Mouse (Mus musculus) gastrocnemius, postnatal 10 days (tissue): ENCODE results near the gene Sbk3. TPM values are rescaled to one million over a fixed set of nuclear protein-coding genes. Genes with fewer than 3 reads are reported as not detected.

Source experiments
- DNase-seq: peaks from one replicate; pipeline ENCODE4 v3.0.0; 2021; ENCODE audit warnings: mixed read lengths
- total RNA-seq, 2 experiments: library from RNA; stranded (reverse); gene quantifications; 2 replicates each; pipeline ENCODE4 v1.2.3; 2021

Sbk3 gene
- total RNA-seq, 2 experiments from 2014 or later: 0.28 TPM; not detected in 1

DNA sequence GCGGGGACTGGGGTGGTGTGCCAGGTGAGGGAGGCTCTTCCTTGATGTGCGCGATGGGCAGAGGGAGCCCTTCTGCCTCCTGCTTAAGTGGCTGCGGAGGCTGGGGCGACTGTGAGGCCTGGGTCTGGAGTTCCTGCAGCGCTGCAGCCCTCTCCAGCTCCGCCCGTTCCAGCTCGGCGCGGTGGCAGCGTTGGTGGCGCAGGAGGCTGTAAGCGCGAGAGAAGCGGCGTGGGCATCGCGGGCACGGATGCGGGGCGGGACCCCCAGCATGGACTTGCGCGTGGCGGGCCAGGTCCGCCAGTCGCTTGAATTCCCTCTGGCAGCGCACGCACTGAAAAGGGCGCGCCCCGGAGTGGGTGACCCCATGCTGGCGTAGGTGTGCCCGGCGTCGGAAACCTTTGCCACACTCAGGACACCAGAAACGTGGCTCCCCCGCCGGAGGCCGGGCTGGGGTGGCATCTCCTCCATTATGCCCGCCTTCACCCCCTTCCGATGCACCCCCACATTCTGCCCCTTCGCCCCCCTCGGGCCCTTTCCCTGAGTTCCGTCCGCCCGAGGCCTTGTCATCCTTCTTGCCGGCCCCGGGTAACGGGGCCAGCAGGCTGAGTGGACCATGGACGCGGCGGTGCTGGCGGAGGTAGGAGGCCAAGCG is 22.5 kb upstream of the Sbk3 start:
- DNase-seq: no peak

- DNase-seq: no peak
These were observed 17.3 kb upstream of the Sbk3 start for GRCm38 (mm10) chr7:4988250-4988649.

DNA sequence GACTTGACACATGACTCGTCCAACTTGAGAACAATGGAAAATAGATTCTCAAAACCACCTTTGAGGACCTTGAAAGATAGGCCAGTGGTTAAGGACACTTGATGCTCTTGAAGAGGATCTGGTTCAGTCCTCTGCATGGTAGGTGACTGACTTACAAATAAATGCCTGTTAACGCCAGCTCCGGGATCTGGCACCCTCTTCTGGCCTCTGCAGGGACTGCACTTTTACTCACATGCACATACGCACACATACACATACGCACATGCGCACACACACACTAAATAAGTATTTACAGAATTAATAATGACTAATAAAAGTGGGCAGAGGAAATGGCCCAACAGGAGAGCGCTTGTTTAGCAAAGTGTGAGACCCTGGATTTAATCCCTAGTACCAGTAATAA is 5.9 kb upstream of the Sbk3 start:
- DNase-seq: no peak

- no peak for DNase-seq
These were observed 4.5 kb upstream of the Sbk3 start for GRCm38 (mm10) chr7:4975455-4975854.

GRCm38 (mm10) chr7:4972321-4973047 is 1.5 kb upstream of the Sbk3 start:
- peak; percentile 70 for DNase-seq

DNA sequence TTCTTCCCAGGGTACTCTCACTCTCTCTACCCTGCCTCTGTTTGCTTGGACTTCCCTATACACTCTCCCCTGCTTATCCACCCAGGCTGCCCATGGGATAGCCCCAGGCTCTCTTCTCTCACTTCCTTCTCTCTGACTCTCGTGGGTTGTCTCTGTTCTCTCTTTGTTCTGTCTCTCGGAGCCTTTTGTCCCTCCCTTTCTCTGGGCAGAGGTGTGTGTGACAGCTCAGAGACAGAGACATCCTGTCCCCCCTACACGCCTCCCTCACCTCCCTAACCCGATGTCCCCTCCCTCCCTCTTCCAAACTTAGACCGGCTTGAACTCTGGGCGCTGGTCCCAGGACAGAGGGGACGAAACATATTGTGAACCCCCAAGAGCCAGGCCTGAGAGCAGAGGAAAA is 742 bp upstream of the Sbk3 start:
- no peak for DNase-seq

- no peak for DNase-seq
These were observed 6.0 kb downstream of the Sbk3 start for GRCm38 (mm10) chr7:4964988-4965387.

- peak; percentile 89 for DNase-seq
These were observed 6.7 kb downstream of the Sbk3 start, which contains the start of gene Sbk2 for GRCm38 (mm10) chr7:4964272-4964671. Sbk2 (minus strand) TSS chr7:4964406.

DNA sequence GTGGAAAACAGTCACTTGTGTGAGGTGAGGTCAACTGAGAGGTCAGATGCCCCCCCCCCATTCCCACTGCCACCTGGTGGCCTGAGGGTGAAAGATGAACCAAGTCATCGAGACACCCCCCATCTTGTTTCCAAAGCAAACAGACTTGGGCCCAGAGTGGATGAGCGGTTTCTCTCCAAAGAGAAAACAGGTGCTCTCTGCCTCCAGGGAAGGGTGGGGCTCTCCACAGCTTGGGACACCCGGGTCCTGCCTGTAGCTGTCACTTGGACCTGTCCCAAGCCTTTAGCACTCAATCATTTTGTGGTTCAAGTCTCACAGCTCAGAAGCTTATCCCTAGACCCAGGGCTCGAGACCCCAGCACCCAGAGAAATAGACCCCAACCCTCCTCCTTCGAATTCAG is 7.4 kb downstream of the Sbk3 start:
- DNase-seq: no peak

DNA sequence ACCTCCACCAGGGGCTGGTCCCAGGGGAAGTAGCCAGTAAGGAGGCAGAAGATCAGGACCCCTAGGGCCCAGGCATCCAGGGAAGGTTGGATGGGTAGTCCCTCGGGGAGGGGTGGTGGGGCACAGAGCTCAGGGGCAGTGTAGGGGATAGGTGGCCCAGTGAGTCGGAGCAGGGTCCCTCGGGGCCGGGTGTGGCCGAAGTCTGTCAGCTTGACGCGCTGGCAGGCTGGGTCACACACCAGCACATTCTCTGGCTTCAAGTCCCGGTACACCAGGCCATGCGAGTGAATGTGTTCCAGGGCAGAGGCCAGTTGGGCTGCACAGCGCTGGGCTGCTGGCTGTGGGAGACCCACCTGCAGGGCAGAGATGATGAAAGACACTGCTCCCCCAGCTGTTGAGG is 13.6 kb downstream of the Sbk3 start:
- no peak for DNase-seq

- DNase-seq: no peak
These were observed 17.0 kb downstream of the Sbk3 start for GRCm38 (mm10) chr7:4953815-4954445.

DNA sequence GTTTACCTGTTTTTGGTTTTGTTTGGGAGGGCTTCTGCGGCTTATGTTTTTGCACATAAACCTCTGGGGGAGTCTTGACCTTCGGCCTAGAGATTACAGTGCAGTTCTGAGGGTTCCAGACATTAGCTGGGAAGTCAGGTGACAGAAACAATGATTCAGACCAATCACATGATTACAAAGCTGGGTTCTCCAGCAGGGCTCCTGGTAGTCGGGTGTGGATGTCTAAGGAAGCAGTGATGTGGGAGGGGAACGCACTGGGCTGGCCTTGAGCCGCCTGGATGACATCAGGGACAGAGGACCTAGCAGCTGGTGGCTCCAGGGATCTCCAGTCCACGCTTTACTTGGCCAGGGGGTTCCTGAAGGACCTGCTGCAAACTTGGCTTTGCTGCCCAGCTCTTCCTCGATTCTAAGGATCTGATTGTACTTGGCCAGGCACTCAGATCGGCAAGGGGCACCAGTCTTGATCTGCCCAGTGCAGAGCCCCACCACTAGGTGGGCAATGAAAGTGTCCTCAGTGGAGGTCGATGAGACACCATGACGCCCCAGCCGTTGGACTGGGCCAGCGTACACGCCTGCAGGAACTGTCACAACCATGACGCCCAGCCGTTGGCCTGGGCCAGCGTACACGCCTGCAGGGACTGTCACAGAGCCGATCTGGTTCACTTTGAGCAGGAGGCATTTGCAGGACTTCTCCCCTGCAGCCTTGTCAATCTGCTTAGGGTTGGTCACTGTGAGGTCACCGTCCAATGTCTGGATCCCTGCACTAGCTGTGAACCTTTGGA is 20.2 kb downstream of the Sbk3 start:
- no peak for DNase-seq

- DNase-seq: no peak
These were observed 22.6 kb downstream of the Sbk3 start for GRCm38 (mm10) chr7:4948386-4948785.

DNA sequence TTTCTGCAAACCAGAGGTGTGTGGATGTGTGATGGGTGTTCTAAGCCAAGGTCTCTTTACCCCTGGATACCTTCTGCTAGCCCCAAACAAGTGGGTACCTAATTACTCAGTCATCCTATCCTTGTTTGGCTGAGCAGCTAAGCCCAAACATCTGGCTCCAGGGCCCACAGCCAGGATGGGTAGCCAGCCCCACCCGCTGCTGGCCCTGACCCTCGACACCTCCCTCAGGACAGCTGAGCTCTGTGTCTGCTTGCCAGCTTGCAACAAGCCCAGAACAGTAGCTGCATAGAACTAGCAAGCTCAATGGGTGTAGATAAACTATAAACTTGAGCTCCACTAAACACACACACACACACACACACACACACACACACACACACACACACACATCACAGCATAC is 23.1 kb downstream of the Sbk3 start:
- peak; percentile 82 for DNase-seq

DNA sequence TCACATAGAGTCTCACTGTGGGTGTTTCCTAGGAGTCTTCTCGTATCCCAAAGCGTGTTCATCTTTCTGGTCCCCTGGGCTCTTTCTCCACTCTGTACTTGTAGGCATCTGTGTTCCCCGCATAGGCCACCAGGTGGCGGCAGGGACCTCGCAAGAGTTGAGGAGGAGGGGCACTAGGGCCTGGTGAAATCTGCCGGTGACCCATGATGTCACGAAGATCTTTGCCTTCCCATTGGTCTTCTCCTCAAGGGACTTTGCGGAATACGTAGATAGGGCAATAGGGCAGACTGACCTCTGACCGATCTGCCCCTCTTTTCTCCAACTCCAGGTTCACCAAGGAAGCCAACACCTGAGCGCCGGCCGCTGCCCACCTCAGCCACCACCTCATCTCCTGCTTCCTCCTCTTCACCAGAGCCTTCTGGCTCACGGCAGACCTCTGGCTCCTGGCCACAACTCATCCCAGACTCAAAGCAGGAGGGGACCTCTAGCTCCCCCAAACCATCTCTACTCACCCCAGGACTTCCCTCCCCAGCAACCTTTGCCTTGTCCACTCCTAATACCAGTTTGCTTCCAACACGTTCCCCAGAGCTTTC is 27.6 kb downstream of the Sbk3 start:
- DNase-seq: peak; percentile 93

DNA sequence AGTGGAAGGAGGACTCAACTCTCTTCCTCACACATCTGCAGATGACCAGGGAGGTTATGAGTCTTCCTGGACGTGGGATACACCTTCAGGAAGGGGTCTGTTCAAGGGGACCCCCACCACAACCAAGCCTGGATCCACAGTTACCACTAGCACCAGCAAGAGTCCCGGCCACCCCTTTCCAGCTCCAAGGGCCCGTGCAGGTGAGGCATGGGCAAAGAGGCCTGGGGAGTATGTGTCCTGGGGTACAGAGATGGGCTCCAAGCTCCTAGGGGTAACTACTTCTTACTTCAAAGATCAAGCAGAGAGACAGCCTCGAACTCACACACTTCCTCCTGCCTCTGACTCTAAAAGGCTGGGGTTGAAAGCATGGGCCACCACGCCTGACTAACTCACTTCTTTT is 28.3 kb downstream of the Sbk3 start:
- DNase-seq: no peak

DNA sequence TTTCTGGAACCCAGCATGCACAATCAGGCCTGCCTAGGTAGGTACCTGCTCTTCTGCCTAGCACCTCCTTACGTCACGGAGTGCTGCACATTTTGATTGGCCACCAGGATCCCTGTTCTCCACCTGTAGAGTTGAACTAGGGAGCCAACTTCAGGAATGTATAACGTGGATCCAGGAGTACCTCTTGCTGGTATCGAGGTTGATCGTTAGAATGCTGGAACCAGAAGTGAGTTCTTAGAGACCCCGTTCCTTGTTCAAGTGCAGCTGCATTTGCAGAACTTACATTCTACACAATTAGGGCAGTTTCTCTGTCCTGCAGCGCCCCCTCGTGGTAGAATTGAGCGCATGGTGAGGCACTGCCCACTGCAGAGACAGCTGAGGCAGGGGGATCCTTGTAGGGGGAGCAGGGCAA is 30.9 kb downstream of the Sbk3 start:
- peak; percentile 88 for DNase-seq

GRCm38 (mm10) chr7:4938456-4938855 is 32.5 kb downstream of the Sbk3 start:
- DNase-seq: peak; percentile 83

DNA sequence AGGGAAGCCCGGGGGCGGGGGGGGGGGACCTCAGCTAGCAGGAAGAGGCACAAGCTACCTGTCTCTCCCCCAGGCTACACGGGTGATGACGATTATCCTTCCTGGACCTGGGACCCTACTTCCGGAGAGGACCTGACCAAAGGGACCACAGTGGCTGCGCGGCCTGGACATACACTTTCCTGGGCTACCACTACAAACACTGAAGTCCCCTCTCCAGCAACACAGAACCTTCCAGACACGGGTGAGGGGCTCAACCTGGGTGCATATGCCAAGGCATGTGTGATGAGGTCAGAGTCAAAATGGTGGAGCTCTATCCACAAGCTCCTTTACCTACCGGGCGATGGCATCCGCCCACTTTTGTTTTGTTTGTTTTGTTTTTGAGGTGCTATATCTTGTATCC is 33.6 kb downstream of the Sbk3 start:
- no peak for DNase-seq

DNA sequence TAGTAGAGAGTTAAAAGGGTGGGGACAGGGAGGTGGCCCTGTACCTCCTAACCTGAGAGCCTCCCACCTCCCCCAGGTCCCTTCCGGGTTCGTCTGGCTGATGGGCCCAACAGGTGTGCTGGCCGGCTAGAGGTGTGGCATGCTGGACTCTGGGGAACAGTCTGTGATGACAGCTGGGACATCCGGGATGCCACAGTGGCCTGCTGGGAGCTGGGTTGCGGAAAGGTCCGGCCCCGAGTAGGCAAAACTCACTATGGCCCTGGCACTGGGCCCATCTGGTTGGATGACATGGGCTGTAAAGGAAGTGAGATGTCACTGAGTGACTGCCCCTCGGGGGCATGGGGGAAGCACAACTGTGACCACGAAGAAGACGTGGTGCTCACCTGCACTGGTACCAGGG is 34.1 kb downstream of the Sbk3 start:
- no peak for DNase-seq

DNA sequence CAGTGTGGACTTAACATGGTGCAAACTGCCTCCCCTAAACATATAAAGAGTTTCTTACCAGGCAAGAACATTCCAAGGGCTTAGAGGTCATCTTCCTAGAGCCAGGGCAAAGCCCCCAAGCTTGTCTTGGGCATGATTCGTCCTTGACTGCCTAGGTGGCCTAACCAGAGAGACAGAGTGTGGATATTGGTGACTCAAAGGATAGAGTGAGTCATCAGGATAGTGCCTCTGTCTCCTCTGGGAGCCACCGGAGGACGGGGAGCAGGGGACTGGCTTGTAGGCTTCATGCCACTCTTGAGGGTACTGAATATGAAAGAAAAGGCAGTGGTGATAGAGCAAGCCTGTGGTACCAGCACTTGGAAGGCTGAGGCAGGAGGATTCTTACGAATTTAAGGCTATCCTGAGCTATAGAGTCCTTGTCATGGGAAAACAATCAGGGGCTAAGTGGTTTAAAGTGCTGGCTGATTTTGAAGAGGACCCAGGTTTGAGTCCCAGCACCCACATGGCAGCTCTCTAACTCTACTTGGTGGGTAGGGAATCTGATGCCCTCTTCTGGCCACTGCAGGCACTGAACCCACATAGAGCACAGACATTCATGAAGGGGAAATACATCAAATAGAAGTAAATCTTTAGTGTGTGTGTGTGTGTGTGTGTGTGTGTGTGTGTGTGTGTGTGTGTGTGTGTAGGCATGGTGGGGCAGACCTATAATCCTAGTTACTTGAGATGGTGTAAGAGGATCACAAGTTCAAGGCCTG is 36.6 kb downstream of the Sbk3 start:
- DNase-seq: no peak

DNA sequence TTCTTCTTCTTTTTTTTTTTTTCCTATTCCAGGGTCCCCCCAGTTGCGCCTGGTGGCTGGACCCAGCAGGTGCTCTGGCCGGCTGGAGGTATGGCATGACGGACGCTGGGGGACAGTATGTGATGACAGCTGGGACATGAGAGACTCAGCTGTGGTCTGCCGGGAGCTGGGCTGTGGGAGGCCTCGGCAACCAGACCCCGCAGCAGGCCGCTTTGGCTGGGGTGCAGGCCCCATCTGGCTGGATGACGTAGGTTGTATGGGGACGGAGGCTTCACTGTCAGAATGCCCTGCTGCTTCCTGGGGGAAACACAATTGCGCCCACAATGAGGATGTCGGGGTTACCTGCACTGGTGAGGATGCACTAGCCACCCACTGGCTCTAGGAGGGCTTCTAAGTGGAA is 37.9 kb downstream of the Sbk3 start:
- no peak for DNase-seq
